Mouse (Mus musculus): ENCODE data around the gene Gm6657.

- TF ChIP-seq CTCF (IDR thresholded peaks at IDR 0.05; ENCODE audit: borderline replicate concordance, insufficient read depth, low read depth, low read length) (no peak), POLR2A (IDR thresholded peaks at IDR 0.05; ENCODE audit: borderline replicate concordance, insufficient read depth, low read length) (no peak)
Measured at GRCm38 (mm10) chr12:78173945-78174344, 20.1 kb upstream of the Gm6657 start.

All from cerebellum, adult 2 months (tissue).